Mouse (Mus musculus) c-Kit-positive CD71-negative TER-119-negative erythroid progenitor cells, embryonic 14.5 days (primary cell): ENCODE data around the gene Trim32.

Experiments
- DNase-seq: peaks from one replicate; pipeline ENCODE4 v3.0.0-alpha.2; 2013; ENCODE audit warnings: low read depth

Gene Trim32

GRCm38 (mm10) chr4:65604504-65605150 is at the start of gene Trim32:
TSS of gene Trim32 (plus strand) at chr4:65604986.
- DNase-seq, result peak; percentile 88

GRCm38 (mm10) chr4:65565493-65565892 is 39.3 kb upstream of the Trim32 start:
- no peak for DNase-seq

GRCm38 (mm10) chr4:65580254-65580653 is 24.5 kb upstream of the Trim32 start:
- DNase-seq, result no peak

GRCm38 (mm10) chr4:65586947-65587346 is 17.8 kb upstream of the Trim32 start:
- DNase-seq, result no peak

- DNase-seq, result no peak
Measured at GRCm38 (mm10) chr4:65589780-65590179, 15.0 kb upstream of the Trim32 start.

GRCm38 (mm10) chr4:65594601-65595369 is 10.0 kb upstream of the Trim32 start:
- no peak for DNase-seq

DNA sequence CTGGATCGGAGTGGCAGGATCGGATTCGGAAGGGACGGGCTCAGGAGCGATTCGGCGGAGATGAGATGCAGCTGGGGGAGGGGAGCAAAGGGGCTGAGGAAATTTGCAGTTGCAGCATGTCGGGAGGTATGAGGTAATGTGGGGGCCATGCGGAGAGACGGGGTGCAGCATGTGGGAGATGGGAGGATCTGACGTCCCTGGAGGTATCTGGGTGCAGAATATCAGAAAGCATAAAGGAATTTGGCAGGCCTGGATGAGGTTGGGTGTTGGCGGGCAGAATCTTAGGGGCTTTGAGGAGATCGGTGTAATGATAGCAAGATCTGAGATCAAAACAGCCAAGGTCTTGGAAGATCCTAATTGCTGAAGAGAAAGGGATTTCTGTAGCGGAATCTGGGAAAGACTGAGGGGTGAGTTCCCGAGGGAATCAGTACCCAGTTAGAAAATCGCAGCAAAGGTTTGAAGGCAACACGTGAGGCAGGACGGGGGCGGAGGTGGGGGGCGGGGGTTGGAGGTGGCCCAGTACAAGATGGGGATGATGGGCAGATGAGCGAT is 441 bp downstream of the Trim32 start:
- no peak for DNase-seq

DNA sequence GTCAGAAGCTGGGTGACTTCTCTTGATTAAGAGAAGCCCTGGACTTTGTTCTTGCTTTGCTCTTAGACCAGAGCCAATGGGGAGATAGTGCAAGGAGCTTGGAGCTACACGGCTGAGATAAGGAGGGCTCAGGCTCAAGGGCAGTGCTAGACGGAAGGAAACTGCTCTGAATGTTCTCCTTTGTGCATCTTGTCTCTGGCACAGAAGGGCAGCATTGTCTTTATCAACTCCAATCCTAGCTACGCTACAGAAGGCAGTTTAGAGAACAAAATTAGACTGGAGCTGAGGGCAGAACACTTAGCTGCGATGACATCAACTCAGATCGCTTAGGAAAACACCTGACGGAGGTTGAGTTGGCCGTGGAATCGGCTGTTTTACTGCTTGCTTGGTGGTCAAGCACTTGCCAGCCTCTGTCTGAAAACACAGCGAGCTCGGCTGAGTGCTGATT is 2.4 kb downstream of the Trim32 start:
- no peak for DNase-seq

- no peak for DNase-seq
Measured at GRCm38 (mm10) chr4:65608112-65608511, 3.3 kb downstream of the Trim32 start.

GRCm38 (mm10) chr4:65610329-65610728 is 5.5 kb downstream of the Trim32 start:
- DNase-seq, result no peak

DNA sequence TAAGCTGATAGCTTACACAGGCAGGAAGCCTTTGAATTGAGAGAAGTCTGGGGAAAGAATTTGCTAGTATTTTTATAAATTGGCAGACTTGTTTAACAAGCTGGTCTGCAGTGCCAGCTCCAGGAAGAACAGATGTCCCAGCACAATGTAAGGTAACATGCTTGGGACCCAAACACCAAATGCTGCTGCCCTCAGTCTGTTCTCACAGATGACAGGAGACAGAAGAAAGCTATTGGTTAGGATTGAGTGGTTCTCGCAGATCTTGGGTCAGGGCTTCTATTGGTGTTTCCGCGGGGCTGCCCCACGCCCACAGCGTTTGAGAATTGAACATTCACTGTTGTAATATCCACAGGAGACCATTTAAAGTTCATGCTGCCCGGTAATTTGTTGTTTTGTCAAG is 6.1 kb downstream of the Trim32 start:
- DNase-seq, result no peak

GRCm38 (mm10) chr4:65613135-65613534 is 8.3 kb downstream of the Trim32 start:
- no peak for DNase-seq

DNA sequence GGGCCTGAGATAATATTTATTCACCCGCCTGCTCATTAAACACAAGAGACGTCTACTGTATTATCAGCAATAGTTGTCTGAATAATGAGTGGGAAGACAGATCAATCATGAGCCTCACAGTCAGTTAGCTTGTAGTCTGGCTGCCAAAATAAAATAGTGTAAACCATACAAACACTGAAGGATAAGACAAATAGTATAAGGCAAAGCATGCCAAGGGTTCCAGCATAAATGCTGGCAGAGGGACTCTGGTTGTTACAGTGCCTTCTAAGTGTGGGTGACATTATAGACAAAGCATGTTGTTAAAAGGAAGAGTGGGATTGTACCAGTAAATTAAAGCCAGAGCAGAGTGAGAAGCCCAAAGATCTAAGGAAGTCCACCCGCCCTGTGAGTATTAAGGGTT is 15.3 kb downstream of the Trim32 start:
- no peak for DNase-seq

DNA sequence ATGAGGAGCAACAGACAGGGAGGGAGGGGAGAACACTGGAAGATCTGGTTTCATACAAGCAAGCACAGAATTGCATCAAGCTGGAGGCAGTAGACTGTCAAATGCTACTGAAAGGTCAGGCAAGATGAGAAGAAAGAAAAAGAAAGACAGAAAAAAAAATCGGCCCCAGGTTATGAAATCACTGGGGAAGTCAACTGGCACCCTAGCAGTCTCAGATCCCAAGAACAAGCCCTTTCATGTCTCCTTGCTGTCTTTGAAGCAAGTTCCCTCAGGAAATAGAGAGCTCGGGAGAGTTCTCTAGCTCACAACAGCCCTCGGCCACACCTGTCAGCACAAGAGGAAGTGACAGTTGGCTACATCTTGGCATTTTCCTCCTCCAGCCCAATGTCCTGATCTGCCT is 33.4 kb downstream of the Trim32 start:
- no peak for DNase-seq

GRCm38 (mm10) chr4:65642611-65643010 is 37.8 kb downstream of the Trim32 start:
- DNase-seq, result no peak

DNA sequence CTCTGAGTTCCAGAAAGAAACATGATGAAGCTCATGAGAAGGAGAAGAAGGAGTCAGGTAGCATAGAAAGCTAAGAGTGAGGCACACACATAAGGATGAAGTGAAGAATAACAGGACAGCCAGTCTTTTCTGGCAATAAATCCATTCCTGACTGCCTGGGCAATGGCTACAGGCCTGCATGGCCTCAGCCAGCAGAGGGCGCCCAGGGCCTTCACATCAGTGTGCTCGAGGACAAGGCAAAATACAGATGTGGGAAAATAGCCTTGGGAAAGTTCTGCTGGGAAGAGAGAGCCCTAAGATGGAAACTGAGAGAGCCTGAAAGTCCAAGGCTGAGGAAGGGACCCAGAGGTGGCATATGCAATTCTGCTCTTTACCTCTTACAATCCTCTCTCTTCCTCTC is 49.9 kb downstream of the Trim32 start:
- peak; percentile 6 for DNase-seq

DNA sequence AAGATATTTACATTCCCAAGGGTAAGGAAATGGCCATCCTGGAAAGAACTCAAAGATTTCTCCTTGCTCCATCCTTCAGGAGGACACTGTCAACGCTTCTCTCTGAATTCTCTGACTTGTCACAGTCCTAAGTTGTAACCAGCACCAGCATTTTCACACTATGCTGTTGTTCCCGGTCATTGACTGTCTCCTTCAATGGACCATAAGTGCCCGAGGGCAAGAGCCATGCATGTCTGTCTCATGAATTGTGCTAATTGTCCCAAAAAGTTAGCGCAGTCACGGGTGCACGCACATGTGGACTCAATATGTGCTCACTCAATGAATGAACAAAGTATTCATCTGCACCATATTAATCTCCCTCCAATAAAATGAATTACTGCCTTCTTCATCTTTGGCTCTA is 58.4 kb downstream of the Trim32 start:
- DNase-seq, result no peak
